Mouse (Mus musculus): ENCODE measurements around the gene Tubb4b.

Tubb4b gene

DNA sequence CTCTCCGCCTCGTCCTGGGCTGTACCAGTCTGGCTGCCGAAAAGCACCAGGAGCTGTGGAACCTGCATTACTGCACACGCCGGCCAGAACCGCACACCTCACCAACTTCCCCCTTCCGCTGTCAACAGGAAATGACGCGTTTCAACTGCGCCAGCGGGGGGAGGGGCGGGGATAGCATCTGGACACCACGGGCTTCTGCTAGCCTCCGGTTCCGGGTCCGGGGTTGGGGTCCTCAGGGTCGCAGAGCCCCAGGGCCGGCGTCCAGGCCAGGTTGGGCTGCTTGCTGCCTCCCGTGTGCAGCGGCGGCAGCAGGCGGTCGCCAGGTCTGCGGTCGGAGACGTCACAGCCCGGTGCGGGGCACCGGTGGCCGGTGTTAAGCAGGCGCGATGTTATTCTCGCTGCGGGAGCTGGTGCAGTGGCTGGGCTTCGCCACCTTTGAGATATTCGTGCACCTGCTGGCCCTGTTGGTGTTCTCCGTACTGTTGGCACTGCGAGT is 30.8 kb upstream of the Tubb4b start, which contains the start of gene Tmem203:
Gene Tmem203, plus strand, starts transcription at position 156 of the 496 bp plus-strand sequence.
- TF ChIP-seq GATA4 (IDR thresholded peaks at IDR 0.05; ENCODE audit: insufficient replicate concordance, low read length) = no peak; the same call in 1 of the 2 replicates

DNA sequence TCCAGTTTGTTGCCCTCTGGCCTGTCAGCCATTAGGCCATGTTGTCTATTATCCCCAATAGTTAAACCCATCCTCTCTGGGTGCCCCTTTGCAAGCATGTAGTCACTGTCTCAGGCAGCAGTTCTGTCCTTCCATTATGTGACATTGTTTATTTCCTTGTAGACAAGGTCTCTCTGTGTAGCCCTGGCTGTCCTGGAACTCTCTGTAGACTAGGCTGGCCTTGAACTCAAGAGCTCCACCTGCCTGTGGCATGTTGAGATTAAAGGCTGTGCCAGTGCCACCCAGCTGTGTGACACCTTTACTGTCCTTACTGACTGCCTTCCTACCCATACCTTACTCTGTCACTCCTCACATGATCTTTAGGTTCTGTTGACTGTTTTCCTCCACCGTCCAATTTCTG is 27.8 kb upstream of the Tubb4b start:
- no peak for TF ChIP-seq GATA4 (IDR thresholded peaks at IDR 0.05; ENCODE audit: insufficient replicate concordance, low read length)

DNA sequence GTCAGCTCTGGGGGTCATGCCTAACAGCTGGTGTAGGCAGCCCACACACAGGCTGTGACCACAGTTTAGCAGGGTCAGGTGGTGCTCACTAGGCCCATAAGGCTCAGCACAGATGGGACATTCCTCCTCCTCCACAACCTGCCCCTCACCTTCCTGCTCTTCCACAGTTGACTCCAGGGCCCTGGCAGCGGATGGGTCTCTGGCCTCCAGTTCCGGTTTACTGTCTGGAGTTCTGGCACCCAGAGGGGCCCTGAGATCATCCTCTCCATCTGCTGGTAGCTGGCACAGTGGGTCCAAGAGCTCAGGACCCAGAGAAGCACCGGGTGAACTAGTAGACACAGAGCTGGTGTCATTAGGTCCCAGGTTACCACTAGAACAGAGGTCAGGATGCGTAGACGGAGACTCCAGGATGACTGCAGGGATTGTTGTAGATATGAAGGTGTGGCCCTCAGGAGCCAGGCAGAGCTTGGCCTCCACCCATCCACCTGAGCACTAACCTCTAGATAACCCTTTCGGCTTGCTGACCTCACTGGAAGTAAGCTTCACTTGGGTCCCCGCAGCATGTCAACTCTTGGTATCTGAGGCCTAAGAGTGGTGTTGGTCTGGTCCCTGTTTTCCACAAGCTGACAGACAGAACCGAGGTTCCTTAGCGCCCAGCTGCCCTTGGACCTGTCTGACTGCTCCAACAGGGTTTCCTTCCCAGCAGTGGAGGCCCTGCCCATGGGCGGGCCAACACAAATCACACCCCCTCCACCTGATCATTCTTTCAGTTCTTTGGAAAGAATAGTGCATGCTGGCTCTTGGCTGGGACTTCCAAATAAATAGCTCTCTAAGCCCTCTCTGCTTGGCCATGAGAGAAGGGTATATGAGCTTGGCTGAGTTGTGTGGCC is 21.9 kb upstream of the Tubb4b start, which contains the start of gene AL732309.1:
Gene AL732309.1, minus strand, starts transcription at position 681 of the 890 bp plus-strand sequence.
- TF ChIP-seq GATA4 (IDR thresholded peaks at IDR 0.05; ENCODE audit: insufficient replicate concordance, low read length) = no peak

DNA sequence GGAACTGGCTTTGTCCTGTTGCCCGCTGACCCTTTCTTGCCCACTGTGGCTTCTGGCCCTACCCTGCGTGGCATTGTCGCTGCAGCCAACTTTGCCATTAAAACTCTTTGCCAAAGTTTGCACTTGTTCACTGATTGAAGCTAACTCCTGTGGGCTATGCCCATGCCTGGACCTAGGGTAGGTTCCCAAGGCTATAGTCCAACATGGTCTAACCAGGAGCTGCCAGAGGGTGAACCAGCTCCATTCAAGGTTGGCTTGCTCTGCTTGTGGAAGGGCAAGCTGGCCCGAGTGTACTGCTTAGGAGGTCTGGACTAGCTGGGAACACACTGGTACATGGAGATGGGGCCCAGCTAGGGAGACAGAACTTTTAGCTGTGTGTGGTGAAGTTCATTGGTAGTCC is 19.6 kb upstream of the Tubb4b start:
- no peak for TF ChIP-seq GATA4 (IDR thresholded peaks at IDR 0.05; ENCODE audit: insufficient replicate concordance, low read length)

DNA sequence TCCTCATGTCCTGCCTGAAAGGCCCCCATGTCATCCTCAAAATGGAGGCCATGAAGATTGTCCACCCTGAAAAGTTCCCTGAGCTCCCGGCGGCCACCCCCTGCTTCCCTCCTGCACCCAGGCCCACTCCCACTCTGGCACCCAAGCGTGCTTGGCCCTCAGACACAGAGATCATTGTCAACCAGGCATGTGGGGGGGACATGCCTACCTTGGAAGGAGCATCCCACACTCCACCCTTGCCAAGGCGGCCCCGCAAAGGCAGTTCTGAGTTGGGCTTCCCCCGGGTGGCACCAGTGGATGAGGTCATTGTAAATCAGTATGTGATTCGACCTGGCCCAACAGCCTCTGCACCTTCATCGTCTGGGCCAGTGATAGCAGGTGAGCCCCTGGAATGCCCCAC is 18.8 kb upstream of the Tubb4b start:
- no peak for TF ChIP-seq GATA4 (IDR thresholded peaks at IDR 0.05; ENCODE audit: insufficient replicate concordance, low read length)

DNA sequence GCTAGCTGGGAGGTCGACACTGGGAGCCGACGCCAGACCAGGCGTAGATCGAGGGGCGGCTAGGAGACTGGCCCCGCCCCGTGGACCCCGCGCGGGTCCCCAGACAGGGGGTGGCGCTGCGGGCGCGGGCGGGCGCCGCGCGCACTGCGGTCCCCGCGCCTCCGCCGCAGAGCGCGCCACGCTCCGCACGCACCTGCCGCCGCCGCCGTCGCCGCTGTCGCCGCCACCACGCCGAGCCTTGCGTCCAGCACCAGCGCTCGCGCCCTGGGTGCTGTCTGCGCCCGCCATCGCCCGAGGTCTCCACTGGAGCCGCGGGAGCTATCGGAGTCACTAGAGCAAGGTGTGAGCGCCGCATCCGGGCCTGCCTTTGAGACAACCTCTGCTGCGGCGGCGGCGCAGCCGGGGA is 17.6 kb upstream of the Tubb4b start, which contains the start of the genes Rnf208 and Cysrt1:
Gene Rnf208, plus strand, starts transcription at position 155 of the 406 bp plus-strand sequence.
Gene Cysrt1, minus strand, starts transcription at position 352 of the 406 bp plus-strand sequence.
- no peak for TF ChIP-seq GATA4 (IDR thresholded peaks at IDR 0.05; ENCODE audit: insufficient replicate concordance, low read length)

DNA sequence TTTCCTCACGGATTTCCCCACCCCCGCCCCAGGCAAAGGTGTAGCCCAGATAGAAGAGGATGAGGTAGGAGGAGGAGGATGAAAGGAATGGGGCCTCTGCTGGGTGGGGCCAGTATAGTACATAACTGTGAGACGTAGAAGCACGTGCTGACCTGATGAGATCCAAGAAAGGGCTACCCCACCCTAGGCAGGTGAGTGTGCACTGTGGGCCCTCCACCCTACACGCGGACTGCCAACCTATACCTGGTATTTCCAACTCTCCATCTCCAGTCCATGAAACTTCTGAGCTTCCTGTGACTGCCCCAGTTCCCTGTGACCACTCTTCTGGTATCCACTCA is 16.9 kb upstream of the Tubb4b start:
- no peak for TF ChIP-seq GATA4 (IDR thresholded peaks at IDR 0.05; ENCODE audit: insufficient replicate concordance, low read length)

DNA sequence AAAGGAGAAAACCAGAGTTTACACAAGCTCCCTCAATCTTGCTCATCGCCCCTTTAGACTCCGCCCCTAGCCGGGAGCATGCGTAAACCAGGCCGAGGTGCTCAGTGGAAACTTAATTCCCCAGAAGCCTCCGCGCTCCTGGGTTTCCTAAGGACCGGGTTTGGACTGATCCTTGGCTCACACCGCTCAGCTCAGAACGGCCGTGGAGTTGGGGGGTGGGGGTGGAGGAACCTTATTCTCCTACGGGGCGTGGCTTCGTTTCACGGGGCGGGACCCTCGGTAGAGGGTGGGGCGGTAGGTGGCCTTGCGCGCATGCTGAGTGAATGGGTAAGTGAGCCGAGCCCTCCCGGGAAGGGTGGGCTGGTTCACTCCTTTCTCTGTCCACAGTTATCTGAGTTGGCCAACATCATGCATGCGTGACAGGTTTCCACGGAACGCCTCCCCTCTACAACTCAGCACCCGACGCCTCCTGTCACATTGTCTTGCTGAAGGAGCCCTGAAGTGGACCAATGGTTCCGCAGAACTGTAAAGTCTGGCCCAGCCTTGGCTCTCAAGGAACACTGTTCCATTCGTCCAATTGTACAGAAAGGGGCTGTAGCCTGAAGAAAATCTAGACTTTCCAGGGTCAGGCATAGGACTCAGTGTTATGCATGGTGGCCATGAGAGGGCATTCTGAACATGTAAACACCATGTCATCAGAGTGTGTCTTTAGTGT is 16.4 kb upstream of the Tubb4b start:
- TF ChIP-seq GATA4 (IDR thresholded peaks at IDR 0.05; ENCODE audit: insufficient replicate concordance, low read length) = no peak

DNA sequence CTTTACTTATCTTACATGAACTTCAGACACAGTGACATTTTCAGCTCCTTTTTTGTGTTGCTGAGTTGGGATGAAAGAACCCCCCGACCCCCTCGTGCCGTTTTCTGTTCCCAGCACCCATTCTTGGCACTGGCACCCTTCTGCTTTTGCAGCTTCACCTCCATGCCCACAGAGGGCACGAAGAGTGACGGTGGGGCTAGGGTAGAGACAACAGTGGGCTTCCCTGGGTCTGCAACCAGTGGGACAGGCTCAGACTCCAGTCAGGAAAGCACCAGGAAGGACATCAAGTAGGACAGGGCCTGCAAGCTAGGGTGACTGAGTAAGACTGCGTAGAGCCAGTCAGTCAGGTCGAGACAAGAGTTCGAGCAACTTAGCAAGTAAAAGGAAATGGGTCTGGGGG is 15.8 kb upstream of the Tubb4b start:
- no peak for TF ChIP-seq GATA4 (IDR thresholded peaks at IDR 0.05; ENCODE audit: insufficient replicate concordance, low read length)

DNA sequence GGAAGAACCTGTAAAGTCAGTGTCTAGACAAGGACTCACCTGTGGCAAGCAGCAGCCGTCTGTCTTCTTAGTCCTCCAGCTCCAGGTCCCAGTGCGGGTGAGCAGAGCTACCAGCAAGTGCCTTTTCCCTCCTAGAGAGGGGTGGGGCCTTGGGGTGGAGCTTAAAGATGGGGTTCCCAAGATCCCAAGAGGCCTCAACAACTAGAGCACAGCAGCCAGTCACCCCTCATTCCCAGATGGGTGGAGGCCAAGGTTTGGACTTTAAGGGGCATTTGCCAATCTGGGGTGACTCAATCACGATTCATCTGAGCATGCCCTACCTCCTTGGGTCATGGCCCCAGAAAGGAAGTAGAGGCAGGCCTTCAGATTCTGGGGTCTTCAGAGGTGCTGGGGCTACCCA is 15.3 kb upstream of the Tubb4b start:
- no peak for TF ChIP-seq GATA4 (IDR thresholded peaks at IDR 0.05; ENCODE audit: insufficient replicate concordance, low read length)

DNA sequence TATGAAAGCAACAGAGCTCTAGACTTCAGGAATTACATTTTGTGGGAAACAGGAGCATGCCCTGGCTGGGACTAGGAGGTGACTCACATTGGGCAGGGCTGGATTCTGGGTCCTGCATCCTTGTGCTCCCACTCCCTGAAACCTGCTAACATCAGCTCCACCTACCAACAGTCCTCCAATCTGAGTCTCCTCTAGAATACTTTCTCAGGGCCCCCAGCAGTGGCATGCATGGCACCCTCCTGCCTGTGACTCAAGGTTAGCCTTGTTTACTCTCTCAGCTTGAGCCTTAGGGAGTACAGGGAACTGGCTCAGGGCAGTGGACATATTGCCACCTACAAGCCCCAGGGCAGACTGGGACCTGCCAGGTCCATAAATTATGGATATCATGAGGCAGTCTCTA is 13.6 kb upstream of the Tubb4b start:
- no peak for TF ChIP-seq GATA4 (IDR thresholded peaks at IDR 0.05; ENCODE audit: insufficient replicate concordance, low read length)

DNA sequence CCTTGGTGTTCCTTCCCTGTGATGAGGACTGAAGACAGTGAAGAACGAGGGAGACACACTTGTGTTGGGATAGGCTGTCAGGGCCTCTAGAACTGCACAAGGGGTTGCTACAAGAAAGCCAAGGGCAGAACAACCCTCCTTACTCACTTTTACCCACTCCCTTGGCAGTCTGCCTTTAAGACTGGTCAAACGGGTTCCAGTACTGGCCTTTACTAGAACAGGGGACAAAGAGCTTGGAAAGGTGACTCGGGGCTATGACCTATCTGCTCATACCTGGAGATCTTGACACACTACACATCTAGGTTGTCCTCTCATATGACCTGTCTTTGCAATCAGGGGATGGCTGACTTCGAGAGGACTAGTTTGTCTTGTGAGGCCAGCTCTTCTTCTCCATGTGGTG is 13.0 kb upstream of the Tubb4b start:
- no peak for TF ChIP-seq GATA4 (IDR thresholded peaks at IDR 0.05; ENCODE audit: insufficient replicate concordance, low read length)

DNA sequence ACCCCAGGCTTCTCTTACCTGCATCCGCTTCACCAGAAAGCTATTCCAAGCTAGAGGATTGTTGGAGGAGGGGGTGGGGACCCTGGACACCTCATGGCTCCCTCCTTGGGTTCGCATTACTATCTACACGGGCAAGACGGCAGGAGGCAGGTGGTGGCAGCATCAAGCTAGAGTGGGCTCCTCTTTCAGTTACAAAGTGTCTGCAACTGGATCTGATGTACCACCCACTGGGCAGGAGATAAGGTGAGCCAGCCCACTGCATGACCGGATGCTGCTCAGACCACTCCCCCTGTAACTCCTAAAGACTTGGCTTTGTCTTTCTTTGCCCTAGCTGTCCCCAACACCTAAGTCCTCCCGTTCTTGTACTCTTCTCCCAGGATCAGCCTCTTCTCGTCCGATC is 12.1 kb upstream of the Tubb4b start, which contains the start of gene Rnf224:
Gene Rnf224, minus strand, starts transcription at position 174 of the 400 bp plus-strand sequence.
- TF ChIP-seq GATA4 (IDR thresholded peaks at IDR 0.05; ENCODE audit: insufficient replicate concordance, low read length) = no peak

DNA sequence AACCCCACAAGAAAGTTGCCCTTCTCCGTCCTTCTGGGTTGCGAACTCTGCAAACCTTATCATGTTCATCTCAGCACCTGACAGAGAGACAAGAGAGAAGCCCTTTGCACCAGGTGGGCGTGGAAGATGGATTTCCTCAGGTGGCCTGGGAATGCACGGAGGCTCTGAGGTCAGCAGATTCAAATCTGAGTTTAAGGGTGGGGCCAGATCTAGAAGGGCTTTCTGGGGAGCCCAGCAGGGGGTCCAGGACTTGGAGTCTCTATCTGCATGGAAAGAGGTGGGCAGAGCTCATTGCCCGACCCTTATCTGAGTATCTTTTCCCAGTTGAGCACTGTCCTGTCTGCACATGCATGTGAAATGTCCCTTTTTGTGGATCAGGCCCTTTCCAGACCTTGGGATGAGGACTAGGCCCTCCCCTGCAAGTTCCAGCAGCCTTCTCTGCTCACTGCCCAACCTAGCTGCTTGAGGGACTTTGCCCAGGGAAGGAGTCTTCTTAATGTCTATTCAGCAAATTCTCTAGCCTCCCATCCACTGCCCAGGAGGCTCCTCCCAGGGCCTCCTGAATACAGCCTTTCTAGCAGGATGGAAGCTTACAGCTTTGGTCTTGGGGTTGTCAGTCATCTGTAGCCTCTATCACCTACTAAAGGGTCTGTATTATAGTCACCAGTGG is 10.2 kb upstream of the Tubb4b start:
- TF ChIP-seq GATA4 (IDR thresholded peaks at IDR 0.05; ENCODE audit: insufficient replicate concordance, low read length) = no peak

DNA sequence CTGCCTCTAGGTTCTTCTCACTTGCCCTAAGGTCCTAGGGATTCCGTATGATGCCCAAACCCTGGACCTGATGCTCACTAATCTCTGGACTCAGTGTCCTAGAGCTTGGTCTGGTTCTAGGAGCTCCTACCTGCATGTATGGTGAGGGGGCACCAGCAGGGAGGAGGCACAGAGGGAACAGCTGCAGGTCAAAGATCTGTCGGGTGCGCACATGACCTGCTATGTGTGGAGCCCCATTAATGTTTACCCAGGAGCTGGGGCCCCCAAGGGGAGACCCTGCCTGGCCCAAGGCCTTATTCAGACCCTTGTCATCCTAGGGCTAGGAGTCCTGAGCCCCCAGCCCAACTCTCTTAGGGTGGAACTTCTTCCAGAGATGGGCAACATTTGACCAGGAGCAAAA is 9.5 kb upstream of the Tubb4b start, which contains the start of gene Slc34a3:
Gene Slc34a3, minus strand, starts transcription at position 315 of the 400 bp plus-strand sequence.
- TF ChIP-seq GATA4 (IDR thresholded peaks at IDR 0.05; ENCODE audit: insufficient replicate concordance, low read length) = no peak

All from liver, adult (tissue).